Mouse (Mus musculus) hindbrain, embryonic 12.5 days (tissue): Measurements from ENCODE around the gene Triap1. TPM values are rescaled to one million over a fixed set of nuclear protein-coding genes. Genes with fewer than 3 reads are reported as not detected.
"Not testable (repeated sequence)": the region's sequence is repeated elsewhere in the genome, so short reads cannot be mapped to it uniquely, and the experiment has no call there.

Source experiments
- ATAC-seq: fragments of 200-750 bp; cut with Nextera tagmentation; 2 replicates; pipeline ENCODE4 v1.8.0; 2017; ENCODE audit warnings: moderate TSS enrichment; ENCODE audit not compliant: low FRiP score
- H3K27ac ChIP-seq: fragments of 300-500 bp; sonication (generic); 2 replicates; pipeline ENCODE4 v1.5.1; 2016; ENCODE audit warnings: mild to moderate bottlenecking
- H3K27me3 ChIP-seq: fragments of 300-500 bp; sonication (generic); 2 replicates; pipeline ENCODE4 v1.6.1; 2016; ENCODE audit warnings: mild to moderate bottlenecking
- H3K36me3 ChIP-seq: fragments of 300-500 bp; sonication (generic); 2 replicates; pipeline ENCODE4 v1.6.1; 2016; ENCODE audit warnings: mild to moderate bottlenecking
- H3K4me1 ChIP-seq: fragments of 300-500 bp; sonication (generic); 2 replicates; pipeline ENCODE4 v1.6.1; 2016
- H3K4me2 ChIP-seq: fragments of 300-500 bp; sonication (generic); replicated peaks from 2 replicates; pipeline ENCODE4 v1.6.1; 2016; ENCODE audit warnings: mild to moderate bottlenecking
- H3K4me3 ChIP-seq: fragments of 300-500 bp; sonication (generic); 2 replicates; pipeline ENCODE4 v1.5.1; 2016; ENCODE audit warnings: mild to moderate bottlenecking
- H3K9ac ChIP-seq: fragments of 300-500 bp; sonication (generic); 2 replicates; pipeline ENCODE4 v1.6.1; 2016; ENCODE audit warnings: mild to moderate bottlenecking, moderate library complexity
- H3K9me3 ChIP-seq: fragments of 300-500 bp; sonication (generic); replicated peaks from 2 replicates; pipeline ENCODE4 v1.6.1; 2016; ENCODE audit warnings: mild to moderate bottlenecking
- WGBS: fragments of 180-500 bp; shearing (Covaris S2); methylation state at CpG from one replicate; pipeline ENCODE4 v1.1.7; 2016; 5-methylcytosine and 5-hydroxymethylcytosine counted together
- polyA plus RNA-seq: library from polyadenylated mRNA; unstranded; fragments of >200 nt; fragmentation: Nextera tagmentation; extraction: Ambion mirVana; gene quantifications from 2 replicates; pipeline ENCODE4 v1.2.1, GENCODE M21; 2016

Triap1 gene
- 49.5 and 54.5 TPM in 2 replicates for polyA plus RNA-seq

DNA sequence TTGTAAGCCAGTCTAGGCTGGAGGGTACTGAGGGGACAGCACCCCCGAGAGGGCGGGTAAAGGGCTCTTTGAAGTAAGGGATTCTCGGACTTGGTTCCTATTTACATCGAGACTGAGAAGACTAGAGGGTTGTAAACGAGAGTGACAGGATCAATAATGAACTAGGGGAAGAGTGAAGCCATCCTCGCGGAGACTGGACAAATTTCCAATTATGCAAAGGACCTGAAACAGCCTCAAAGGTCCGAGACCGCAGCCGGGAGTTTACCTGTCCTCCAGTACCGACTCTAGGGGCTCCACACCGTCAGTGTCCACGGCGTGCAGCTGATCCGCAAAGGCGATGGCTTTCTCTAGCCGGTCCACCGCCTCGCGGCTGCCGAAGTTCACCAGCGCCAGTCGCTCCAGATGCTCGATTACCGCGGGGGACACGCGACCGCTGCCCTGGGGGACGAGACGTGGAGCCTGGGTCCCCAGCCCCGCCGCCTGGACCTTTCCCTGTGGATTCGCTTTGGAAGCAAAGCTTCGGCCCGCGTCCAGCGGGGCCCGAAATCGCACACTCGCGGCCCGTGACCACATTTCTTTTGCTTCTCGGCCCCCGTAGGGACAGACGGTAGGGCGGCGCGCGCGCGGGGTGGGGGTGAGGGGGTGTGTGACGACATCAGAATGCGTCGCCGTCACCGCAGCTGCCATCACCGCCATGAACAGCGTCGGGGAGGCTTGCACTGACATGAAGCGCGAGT lies at the start of gene Triap1, which contains the start of gene Gatc:
Gene Triap1, plus strand, starts transcription at position 649 of the 737 bp plus-strand sequence.
Gene Gatc, minus strand, starts transcription at position 602 of the 737 bp plus-strand sequence.
- H3K4me1 ChIP-seq, result peaks cover 16% of the 10 kb centered on the region
- peak; percentile 90 for ATAC-seq
- H3K4me2 ChIP-seq, result peak within 1 kb of the TSS; percentile 76
- H3K9me3 ChIP-seq, result no peaks in the 10 kb centered on the region
- under 1% methylated on average over 62 of the region's 62 CpGs for WGBS
- H3K9ac ChIP-seq, result peak within 1 kb of the TSS; percentile 88
- peaks cover 48% of the 10 kb centered on the region for H3K36me3 ChIP-seq
- H3K4me3 ChIP-seq, result peak within 1 kb of the TSS; percentile 87
- no peaks in the 10 kb centered on the region for H3K27me3 ChIP-seq
- peak within 1 kb of the TSS; percentile 87 for H3K27ac ChIP-seq

DNA sequence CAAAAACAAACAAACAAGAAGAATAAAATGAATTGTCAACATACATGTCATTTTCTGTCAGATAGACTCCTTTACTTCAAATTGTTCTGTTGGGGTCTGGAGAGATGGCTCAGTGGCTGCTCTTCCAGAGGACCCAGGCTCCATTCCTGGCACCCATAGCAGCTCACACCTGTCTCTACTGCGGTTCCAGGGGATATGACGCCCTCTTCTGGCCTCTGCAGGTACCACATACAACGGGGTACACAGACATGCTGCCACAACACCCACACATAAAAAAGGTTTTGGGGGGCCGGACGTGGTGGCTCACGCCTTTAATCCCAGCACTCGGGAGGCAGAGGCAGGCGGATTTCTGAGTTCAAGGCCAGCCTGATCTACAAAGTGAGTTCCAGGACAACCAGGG lies 46.9 kb upstream of the Triap1 start:
- peaks cover 79% of the 10 kb centered on the region for H3K36me3 ChIP-seq

DNA sequence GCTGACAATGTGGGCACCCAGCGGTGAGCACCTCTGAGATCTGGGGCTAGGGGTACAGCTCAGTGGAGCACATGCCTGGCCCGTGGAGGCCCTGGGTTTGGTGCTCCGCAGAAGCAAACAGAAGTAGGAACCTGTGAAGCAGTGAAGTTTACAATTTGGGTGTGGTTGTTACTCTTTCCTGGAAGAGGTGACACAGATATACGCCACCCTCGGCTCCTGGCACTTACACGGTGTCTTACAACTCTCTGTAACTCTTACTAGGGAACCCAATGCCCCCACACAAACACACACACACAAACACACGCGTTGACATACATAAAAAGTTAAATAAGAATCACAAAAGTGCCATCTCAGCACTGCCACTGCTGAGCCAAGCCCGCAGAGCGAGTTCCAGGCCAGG lies 44.7 kb upstream of the Triap1 start:
- Histone ChIP-seq H3K27ac (no peak overlapping the region), H3K27me3 (no peaks in the 10 kb centered on the region), H3K9ac (no peak overlapping the region), H3K4me3 (no peak overlapping the region), H3K4me1 (peaks cover 20% of the 10 kb centered on the region), H3K36me3 (peaks cover 61% of the 10 kb centered on the region), H3K4me2 (no peak overlapping the region), H3K9me3 (no peaks in the 10 kb centered on the region)
- no peak for ATAC-seq
- WGBS, result 89% methylated on average over 10 of the region's 10 CpGs

More for the DNA sequence above, 46.9 kb upstream of the Triap1 start:
- H3K9me3 ChIP-seq, result no peaks in the 10 kb centered on the region
- H3K27me3 ChIP-seq, result no peaks in the 10 kb centered on the region
- no peak overlapping the region for H3K27ac ChIP-seq
- ATAC-seq, result no peak
- H3K9ac ChIP-seq, result no peak overlapping the region
- no peak overlapping the region for H3K4me3 ChIP-seq
- 91% methylated on average over 8 of the region's 8 CpGs for WGBS
- no peak overlapping the region for H3K4me2 ChIP-seq
- peaks cover 13% of the 10 kb centered on the region for H3K4me1 ChIP-seq

DNA sequence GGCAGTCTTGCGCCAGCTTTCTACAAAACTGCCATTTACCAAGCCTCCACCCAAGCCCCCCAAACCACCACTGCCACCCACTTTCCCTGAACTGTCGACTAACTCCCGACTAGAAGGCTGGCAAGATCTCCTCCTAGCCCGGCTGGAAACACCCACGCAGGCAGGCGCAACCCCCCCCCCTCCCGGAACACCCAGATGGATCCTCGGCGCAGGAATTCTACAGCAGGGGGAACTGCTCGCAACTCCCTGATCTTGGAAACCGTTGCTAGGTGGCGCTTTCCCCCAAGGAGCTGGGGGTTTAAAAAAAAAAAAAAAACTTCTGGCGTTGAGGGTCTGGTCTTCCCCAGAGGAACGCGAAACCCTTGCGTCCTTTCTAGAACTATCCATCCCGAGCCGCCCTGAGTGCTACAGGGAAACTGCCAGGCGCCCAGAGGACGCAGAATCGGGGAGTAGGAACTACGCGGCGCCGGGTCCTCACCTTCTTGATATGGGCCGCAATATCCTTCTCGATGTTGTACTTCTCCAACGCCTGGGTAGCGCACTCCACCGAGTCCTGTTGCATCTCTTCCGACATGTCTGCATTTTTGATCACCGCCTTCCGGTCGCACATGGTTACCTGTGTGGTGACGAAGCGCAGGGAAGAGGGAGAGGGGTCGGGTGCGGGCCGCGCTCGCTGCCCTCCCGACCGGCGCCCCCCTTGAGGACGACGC lies 40.8 kb upstream of the Triap1 start:
- peak overlapping the region; percentile 95 for H3K27ac ChIP-seq
- no peaks in the 10 kb centered on the region for H3K9me3 ChIP-seq
- H3K27me3 ChIP-seq, result peaks cover 7% of the 10 kb centered on the region
- peak; percentile 1; the same call in 1 of the 2 replicates for ATAC-seq
- H3K9ac ChIP-seq, result peak overlapping the region; percentile 90
- peaks cover 39% of the 10 kb centered on the region for H3K36me3 ChIP-seq
- peak overlapping the region; percentile 89 for H3K4me3 ChIP-seq
- peaks cover 25% of the 10 kb centered on the region for H3K4me1 ChIP-seq
- H3K4me2 ChIP-seq, result peak overlapping the region; percentile 65
- WGBS, result 1% methylated on average over 46 of the region's 46 CpGs

DNA sequence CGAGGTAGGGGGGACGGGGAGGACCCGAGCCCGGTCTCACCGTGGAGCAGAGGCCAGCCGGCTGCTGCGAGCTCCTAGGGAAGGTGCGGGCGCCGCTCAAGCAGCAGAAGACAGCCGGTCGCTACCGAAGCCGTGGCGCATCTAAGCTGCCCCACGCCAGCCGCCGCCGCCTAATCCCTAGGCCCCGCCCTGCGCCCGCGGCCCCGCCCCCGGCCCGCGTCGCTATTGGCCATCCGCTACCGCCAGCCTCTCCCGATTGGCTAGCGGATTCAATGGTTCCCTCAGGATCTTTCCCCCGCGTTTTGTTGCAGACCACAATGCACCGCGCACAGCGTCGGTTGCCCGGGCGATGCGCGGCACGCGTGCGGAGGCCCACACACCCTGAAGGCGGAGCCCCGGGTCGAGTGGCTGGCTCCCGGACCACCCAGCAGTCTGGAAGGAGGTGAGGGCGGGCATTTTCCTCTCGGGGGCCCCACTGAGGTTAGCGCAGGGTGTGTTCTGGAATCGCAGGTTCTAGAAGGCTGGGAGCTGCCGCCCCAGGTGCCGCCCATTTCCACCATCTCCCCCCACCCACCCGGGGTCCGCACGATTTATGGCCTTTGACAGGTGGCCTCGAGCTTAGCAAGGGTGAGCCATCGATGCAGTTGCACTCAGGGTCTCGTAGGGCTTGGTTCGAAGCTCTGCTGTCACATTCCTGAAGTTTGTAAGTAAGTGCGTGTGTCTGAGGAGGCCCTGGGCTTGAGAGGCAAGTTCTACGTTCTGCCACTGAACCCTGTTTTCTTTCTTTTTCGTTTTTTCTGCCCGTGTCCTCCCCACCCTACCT lies 40.0 kb upstream of the Triap1 start, which contains the start of gene Dynll1:
Gene Dynll1, minus strand, starts transcription at position 208 of the 823 bp plus-strand sequence.
- H3K36me3 ChIP-seq, result peaks cover 31% of the 10 kb centered on the region
- peak within 1 kb of the TSS; percentile 65 for H3K4me2 ChIP-seq
- H3K4me1 ChIP-seq, result peaks cover 25% of the 10 kb centered on the region
- peak within 1 kb of the TSS; percentile 95 for H3K27ac ChIP-seq
- under 1% methylated on average over 63 of the region's 66 CpGs for WGBS
- peak; percentile 98 for ATAC-seq
- H3K27me3 ChIP-seq, result peaks cover 7% of the 10 kb centered on the region
- no peaks in the 10 kb centered on the region for H3K9me3 ChIP-seq
- H3K9ac ChIP-seq, result peak within 1 kb of the TSS; percentile 90
- H3K4me3 ChIP-seq, result peak within 1 kb of the TSS; percentile 89

DNA sequence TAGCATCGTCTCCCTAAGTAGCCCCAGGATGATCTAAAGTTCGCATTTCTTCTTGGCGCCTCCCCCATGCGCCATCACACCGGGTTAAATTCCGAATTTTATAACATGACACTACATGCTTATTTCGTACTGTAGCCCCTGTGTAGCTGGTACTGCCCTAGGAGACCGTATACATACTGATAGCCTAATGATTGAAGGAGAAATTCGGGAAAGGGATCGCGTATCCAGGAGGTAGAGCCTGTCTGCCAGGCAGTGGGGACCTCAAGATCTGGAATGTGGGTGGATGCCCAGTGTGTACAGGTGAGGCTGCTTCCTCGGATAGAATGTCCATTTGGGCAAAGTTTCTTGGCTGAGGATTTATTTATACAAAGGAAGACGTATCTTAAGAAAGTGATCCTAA lies 39.4 kb upstream of the Triap1 start:
- peak overlapping the region; percentile 42 for H3K9ac ChIP-seq
- H3K27ac ChIP-seq, result peak overlapping the region; percentile 95; the same call in 1 of the 2 replicates
- WGBS, result 31% methylated on average over 13 of the region's 13 CpGs
- H3K36me3 ChIP-seq, result peaks cover 25% of the 10 kb centered on the region
- no peaks in the 10 kb centered on the region for H3K9me3 ChIP-seq
- peak overlapping the region; percentile 65 for H3K4me2 ChIP-seq
- no peak for ATAC-seq
- H3K27me3 ChIP-seq, result peaks cover 7% of the 10 kb centered on the region
- peak overlapping the region; percentile 89 for H3K4me3 ChIP-seq
- peaks cover 25% of the 10 kb centered on the region for H3K4me1 ChIP-seq

DNA sequence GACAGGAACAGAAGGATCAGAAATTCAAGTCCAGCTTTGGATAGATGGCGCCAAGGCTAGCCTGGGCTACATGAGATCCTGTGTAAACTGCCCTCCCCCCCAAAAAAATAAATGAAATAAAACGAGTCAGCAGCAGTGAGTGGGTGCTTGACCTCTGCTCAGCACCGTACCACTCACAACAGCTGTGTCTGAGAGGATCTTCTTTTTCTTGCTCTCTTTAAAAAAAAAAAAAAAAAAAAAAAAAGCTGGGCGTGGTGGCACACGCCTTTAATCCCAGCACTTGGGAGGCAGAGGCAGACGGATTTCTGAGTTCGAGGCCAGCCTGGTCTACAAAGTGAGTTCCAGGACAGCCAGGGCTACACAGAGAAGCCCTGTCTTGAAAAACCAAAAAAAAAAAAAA lies 38.8 kb upstream of the Triap1 start:
- WGBS, result 74% methylated on average over 6 of the region's 7 CpGs
- H3K4me2 ChIP-seq, result peak overlapping the region; percentile 65
- not testable (repeated sequence) for ATAC-seq

DNA sequence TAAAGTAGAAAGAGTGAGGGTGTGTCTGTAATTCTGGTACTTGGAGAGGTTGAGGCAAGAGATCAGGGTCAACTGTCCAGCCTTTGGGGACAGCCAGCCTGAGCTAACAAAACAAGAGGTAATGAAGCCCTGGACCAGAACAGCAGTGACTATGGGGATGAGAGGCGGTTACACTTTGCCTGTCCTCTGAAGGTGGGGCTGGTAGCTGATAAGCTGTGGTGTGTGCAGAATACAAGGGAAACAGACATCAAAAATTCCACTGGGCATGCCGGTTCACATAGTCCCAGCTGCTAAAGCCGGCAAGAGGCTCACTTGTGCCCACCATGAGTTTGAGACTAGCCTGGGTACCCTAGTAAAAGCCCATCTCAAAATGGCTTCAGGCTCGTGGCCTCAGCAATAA lies 28.7 kb upstream of the Triap1 start:
- Histone ChIP-seq H3K4me3 (no peak overlapping the region; the same call in 1 of the 2 replicates), H3K36me3 (no peaks in the 10 kb centered on the region), H3K4me1 (peaks cover 20% of the 10 kb centered on the region), H3K4me2 (no peak overlapping the region), H3K27me3 (no peaks in the 10 kb centered on the region; the same call in 1 of the 2 replicates), H3K27ac (no peak overlapping the region), H3K9me3 (no peaks in the 10 kb centered on the region), H3K9ac (no peak overlapping the region)
- ATAC-seq, result no peak
- 82% methylated on average over 4 of the region's 4 CpGs for WGBS

More for the DNA sequence above, 38.8 kb upstream of the Triap1 start:
- not testable (repeated sequence) for H3K27me3 ChIP-seq, H3K4me3 ChIP-seq, H3K27ac ChIP-seq, H3K9me3 ChIP-seq, H3K9ac ChIP-seq
- H3K4me1 ChIP-seq, result peaks cover 25% of the 10 kb centered on the region
- peaks cover 19% of the 10 kb centered on the region for H3K36me3 ChIP-seq

DNA sequence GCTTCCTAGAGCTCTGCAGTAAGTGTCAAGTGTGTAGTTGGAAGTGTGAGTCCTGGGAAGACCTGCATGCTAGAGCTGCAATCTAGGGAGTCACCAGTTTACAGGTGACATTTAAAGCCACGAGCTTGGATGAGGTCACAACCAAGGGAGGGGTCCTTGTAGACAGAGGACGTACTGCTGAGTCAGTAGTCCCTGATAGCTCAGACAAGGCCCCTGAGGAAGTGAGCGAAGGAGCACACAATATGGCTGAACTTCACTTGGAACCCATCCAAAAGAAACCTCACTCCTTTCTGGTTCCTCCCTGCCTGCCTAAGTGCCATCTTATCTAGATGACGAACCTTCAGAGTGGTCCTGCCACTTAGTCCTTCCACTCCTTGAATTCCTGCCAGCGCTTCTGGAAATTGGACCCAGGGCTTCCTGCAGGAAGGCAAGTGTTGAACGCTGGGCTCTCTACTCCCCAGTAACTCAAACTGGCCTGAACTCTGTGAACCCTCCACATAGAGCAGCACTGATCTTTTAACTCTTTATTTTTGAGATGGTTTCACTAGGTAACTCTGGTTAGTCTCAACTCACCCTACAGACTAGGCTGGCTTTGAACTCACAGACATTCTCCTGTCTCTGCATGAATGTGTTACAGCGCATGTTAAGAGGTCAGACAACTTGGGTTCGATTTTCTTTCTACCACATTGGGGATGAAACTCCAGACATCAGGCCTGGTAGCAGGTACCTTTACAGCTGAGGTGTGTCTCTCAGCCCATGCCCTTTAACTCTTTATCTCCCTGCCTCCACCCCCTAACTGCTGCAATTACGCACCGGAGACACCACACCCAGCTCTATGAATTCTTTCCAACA lies 28.0 kb upstream of the Triap1 start:
- H3K4me1 ChIP-seq, result peaks cover 27% of the 10 kb centered on the region
- WGBS, result 76% methylated on average over 10 of the region's 10 CpGs
- no peaks in the 10 kb centered on the region for H3K36me3 ChIP-seq
- H3K27ac ChIP-seq, result no peak overlapping the region
- H3K9ac ChIP-seq, result no peak overlapping the region
- no peak overlapping the region for H3K4me3 ChIP-seq
- H3K27me3 ChIP-seq, result no peaks in the 10 kb centered on the region; the same call in 1 of the 2 replicates
- H3K4me2 ChIP-seq, result no peak overlapping the region
- H3K9me3 ChIP-seq, result no peaks in the 10 kb centered on the region
- ATAC-seq, result no peak

DNA sequence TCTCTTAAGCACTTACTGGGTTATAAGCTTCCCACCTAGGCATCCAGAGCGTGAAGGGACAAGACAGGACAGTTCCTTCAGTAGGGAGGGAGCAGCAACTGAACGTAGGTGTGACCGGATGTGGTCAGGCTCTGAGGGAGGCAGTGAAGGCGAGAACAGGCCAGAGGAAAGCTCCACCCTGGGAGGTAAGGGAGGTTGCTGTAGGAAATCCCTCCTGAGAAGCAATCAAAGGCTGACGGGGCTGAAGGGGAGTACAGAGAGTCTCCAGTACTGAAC lies 27.4 kb upstream of the Triap1 start:
- no peak overlapping the region for H3K4me2 ChIP-seq
- no peak overlapping the region for H3K9ac ChIP-seq
- H3K4me3 ChIP-seq, result no peak overlapping the region
- no peaks in the 10 kb centered on the region for H3K36me3 ChIP-seq
- no peaks in the 10 kb centered on the region for H3K9me3 ChIP-seq
- ATAC-seq, result no peak
- WGBS, result 45% methylated on average over 5 of the region's 5 CpGs
- no peaks in the 10 kb centered on the region; the same call in 1 of the 2 replicates for H3K27me3 ChIP-seq
- no peak overlapping the region for H3K27ac ChIP-seq
- peaks cover 33% of the 10 kb centered on the region for H3K4me1 ChIP-seq

DNA sequence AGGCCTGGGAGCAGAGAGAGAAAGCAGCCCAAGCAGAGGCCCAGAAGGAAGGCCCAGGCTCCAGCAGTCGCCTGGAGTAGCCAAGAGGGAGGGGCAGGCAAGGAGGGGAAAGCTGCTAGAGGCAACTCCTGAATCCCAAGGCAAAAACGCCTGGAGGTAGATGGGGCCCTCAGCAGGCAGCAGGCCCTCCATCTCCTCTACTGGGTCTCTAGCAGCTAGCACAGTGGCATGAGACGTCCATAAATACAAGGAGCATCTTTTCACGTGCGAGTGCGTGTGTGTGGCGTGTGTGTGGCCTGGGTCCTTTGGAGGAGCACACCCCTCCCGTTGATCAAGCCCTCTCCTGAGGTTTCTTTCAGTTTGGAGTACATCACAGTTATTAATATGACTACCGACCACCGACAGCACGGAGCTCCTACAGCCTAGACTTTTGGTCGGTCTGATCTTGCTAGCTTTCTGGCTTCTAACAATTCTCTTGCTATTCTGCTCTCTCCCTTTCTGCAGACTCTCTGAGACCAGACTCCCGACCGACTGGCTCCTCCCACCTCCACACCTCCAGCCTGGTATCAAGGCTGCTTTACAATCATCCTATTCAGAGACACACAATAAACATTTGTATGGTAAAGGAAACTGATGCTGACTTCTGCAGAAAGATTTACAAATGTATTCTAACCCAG lies 23.9 kb upstream of the Triap1 start:
- Histone ChIP-seq H3K4me2 (peak overlapping the region; percentile 9), H3K9me3 (no peaks in the 10 kb centered on the region), H3K27me3 (no peaks in the 10 kb centered on the region; the same call in 1 of the 2 replicates), H3K4me1 (peaks cover 43% of the 10 kb centered on the region), H3K27ac (peak overlapping the region; percentile 76), H3K9ac (no peak overlapping the region; the same call in 1 of the 2 replicates), H3K4me3 (no peak overlapping the region), H3K36me3 (no peaks in the 10 kb centered on the region)
- WGBS, result 5% methylated on average over 14 of the region's 14 CpGs
- peak; percentile 62; the same call in 1 of the 2 replicates for ATAC-seq
